Mouse (Mus musculus): Measurements from ENCODE around the gene C1qtnf3.

The C1qtnf3 gene

DNA sequence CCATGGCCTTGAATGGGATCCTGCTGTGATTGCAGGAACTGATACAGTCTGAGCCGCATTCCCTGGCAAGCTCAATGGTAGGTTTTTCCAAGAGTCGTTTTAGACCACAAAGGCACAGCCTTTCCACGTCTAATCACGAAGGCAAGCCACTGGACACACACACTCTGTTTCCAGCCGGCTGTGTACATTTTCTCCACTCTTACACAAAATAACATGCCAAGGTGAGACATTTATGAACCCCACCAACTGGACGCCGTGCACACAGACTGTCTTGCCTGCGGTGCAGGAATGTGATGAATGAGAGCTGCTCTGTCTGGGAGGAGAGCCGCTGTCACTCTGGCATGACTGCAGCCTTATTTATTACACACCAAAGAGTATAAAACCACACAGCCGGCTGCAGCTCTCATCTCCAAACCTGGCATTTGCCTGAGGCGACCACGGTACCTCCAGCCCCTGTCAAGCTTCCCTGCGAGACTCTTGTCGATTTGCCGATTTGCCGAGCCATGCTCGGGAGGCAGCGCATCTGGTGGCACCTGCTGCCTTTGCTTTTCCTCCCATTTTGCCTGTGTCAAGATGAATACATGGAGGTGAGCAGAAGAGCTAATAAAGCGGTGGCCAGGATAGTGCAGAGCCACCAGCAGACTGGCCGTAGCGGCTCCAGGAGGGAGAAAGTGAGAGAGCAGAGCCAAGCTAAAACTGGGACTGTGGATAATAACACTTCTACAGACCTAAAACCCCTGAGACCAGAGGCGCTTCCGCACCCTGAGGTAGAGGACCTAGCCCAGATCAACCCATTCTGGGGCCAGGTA, at the start of gene C1qtnf3:
TSS of gene C1qtnf3 (plus strand) at position 382 of the 809 bp plus-strand sequence.
- DNase-seq: peak; percentile 6

GRCm38 (mm10) chr15:10902360-10902759, 49.8 kb upstream of the C1qtnf3 start:
- no peak for DNase-seq

- DNase-seq: no peak
Observed at GRCm38 (mm10) chr15:10916611-10917311, 35.4 kb upstream of the C1qtnf3 start.

DNA sequence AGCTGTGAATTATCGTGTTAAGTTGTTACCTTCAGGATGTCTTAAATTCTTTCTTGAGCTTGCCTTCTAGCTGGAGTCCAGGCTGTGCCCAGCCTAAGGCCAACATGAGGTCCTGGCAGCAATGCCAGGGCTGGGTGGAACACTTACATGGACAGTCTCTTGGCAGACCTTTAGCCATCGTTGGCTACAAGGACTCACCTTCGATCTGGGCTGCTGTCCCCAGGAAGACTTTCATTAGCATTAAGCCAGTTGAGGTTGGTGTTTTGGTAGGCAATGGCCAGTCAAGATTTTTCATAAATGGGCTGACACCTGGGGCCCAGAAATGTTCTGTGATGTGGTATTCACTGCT, 34.8 kb upstream of the C1qtnf3 start:
- no peak for DNase-seq

DNA sequence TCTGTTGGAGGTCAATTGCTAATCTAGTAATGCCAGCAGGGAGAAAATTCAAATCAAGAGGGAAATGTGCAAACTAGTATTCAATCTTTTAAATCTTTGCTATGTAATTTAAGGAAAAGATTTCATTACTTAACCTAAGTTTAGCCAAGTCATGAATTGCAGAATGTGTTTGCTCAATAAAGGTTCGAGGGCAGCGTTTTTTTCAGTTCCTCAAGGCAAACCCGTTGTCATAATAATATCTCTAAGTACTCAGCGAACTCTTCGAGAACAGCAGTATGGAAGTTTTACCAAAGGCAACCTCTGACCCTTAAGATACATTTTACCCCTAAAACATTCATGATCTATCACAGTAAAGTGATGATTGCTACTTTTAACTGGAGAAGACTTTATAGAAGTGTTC, 31.9 kb upstream of the C1qtnf3 start:
- no peak for DNase-seq

GRCm38 (mm10) chr15:10921064-10921463, 31.1 kb upstream of the C1qtnf3 start:
- no peak for DNase-seq

DNA sequence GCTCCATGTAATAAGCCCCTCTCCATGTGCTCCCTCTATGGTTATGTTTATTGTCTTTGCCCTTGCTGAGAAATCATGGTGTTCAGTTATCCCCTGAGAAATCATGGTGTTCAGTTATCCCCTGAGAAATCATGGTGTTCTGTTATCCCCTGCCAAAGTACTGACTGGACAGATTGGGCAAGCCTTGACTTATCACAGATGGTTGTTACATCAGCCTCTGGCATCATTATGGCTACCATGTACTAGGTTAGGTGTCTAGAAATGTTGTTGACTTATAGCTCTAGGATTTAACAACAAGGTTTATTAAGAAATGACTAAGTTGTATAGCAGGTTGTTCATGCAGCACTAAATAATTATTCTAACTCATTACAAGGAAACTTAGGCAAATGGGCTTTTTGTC, 30.1 kb upstream of the C1qtnf3 start:
- no peak for DNase-seq

GRCm38 (mm10) chr15:10922570-10922969, 29.6 kb upstream of the C1qtnf3 start:
- no peak for DNase-seq

DNA sequence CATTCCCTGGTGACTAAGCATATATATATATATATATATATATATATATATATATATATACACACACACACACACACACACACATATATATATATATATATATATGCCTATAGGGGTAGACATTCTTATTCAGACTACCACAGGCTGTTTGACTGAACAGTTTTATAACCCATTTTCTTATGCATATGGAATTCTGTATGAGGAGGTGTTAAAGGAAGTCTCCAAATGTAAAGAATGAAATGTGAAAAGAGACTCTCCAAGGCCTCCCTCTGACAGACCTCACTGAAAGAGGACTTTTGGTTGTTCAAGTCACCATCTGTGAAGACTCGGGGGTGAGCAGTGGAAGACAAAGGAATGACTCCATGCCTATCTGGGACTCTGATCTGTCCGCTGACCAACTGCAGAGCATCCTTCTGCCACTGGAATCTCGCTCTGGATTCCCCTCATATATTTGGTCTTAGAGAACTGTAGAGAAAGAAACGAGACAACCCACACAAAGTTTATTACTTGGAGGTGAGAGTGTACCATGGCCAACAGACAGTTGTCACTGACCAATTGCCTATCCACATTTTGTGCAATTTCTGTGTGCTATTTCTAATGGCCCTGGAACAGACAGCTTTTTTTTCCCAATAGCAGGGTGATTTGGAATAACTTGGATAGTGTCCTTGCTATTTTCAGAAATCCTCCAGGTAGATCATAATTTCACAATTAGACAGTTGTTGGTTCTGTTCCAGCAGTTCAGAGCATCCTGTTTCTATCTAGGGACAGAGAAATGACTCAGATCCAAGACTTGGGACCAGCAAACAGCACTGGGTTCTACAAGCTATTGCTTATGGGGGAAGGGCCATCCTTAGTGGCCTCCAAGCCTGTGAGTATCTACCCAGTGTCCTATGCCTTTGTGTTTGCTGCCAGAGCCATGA, 28.8 kb upstream of the C1qtnf3 start:
- DNase-seq: peak; percentile 44

GRCm38 (mm10) chr15:10927325-10927724, 24.8 kb upstream of the C1qtnf3 start:
- DNase-seq: no peak

DNA sequence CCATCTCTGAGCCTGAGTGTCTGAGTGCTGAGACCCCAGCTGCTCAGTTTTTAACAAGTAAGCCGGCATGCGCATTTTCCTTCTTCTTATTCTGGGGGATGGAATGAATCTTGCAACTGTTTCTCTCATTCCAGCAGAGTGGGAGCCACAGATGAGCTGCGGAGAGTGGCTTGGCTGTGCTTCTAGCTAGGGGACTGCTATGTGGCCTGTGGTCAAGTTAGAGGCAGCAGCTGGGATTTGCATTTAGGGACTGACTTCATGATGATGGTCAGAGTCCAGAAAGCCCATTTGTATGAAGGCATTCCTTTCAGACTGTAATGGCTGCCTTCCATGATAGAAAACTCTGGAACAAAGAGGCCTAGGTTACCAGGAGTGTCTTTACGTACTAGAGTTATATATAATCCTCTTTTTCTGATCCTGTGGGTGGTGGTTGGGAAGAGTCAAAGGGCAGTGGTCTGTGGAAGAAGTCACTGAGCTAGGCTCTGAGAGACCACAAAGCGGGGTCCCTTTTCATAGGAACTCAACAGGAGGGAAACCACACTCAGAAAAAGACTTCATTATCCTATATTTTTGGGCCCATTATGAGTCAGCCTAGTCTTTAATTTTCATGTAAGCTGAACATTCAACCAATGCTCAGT, 23.4 kb upstream of the C1qtnf3 start:
- DNase-seq: no peak

- no peak for DNase-seq
Observed at GRCm38 (mm10) chr15:10933930-10934329, 18.2 kb upstream of the C1qtnf3 start.

DNA sequence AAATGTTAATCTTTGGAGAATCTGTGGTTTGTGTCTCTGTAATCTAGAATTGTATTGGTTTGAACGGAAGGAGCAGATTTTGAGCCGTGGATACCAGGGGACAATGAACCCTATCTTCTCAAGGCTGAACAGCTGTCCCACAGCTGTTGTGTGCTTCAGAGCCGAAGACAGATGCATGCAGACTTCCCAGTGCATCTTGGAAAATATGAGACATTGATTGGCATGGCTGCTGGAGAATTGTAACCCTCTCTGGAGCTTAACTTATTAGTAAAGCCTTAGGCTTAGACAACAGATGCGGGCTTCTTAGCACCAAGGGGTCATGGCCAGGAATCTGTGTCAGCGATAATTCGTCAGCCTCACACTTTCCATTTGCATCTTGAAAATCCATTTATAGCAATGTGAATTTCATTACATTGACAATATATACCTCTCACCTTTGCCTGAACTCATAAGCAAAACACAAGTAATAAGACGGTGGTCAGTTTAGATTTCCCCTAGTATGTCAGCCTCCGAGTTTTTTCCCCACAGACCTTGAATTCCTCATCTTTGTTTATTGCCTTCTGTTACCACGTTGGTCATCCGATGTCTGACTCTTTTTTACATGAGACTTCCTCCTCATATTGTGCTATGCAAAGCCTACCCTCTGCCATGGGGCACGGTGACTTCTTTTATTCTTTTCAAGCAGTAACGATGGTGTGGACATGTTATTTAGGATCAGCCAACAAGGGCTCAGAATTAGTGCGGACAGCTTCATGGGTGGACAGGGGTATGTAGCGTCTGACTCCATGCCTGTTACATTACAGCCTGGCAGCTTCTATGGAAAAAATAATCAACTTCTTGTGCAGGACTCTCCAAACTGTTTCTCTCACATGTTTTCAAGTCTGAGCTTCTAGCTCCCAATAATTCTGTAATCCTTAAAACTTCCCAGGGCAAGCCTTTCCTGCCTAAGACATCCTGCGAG, 11.7 kb upstream of the C1qtnf3 start:
- DNase-seq: no peak

DNA sequence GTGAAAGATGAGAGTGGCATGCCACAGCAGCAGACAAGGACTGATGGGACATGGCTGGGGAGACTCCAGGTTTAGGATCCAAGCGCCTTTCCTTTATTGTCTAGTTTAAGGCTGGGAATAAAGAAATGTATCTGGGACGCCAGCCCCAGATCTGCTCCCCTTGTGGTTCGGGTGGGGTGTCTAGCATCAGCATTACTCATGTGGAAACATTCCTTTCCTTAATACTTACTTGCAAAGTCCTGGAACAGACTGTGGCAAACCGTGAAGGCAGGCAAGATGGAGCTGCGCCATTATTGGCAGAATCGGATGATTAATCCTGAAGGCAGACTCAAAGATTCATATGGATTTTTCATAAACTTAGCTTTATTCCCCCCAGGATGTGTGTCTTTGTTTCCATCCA, 10.2 kb upstream of the C1qtnf3 start:
- DNase-seq: no peak

DNA sequence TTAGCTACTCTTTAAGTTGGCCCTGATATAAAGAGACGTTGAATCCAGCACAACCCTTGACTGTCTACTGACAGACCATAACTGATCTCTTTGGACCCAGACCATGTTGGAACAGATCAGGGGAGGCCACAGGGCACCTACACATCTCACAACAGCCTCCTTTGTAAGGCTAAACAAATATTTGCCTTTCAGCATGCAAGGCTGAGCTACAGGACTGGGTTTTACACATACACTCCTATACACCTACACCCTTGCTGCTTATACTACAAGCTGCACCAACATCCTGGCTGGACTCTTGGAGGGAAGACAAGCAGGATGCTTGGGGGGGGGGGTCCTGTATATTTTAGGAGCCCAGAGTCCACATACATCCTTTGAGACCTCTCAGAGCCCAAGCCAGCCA, 4.3 kb upstream of the C1qtnf3 start:
- no peak for DNase-seq

DNA sequence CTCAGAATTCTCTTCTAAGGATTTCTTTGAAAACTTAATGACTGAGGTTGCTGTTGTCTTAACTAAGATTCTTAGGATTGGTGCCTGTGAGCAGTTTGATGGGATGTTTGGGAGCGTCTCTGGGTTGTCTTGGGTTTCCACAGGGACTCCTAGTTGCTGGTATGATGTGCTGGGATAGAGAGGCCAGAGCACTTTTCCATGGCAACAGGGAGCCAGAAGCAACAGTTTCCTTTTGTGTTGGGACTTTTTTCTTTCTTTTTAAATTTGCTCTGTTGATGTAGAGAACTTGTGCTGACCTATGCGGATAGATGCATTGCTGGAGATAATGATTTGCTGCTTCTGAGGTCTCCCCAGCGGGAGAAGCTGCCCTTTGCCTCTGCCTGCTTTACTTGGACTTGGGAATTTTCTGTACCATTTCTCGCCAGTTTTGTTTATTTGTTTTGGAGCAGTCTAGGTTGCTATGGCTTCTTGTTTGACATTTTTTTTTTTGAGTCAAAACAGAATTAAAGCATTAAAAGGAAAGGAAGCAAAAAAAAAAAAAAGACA, 701 bp downstream of the C1qtnf3 start:
- no peak for DNase-seq

DNA sequence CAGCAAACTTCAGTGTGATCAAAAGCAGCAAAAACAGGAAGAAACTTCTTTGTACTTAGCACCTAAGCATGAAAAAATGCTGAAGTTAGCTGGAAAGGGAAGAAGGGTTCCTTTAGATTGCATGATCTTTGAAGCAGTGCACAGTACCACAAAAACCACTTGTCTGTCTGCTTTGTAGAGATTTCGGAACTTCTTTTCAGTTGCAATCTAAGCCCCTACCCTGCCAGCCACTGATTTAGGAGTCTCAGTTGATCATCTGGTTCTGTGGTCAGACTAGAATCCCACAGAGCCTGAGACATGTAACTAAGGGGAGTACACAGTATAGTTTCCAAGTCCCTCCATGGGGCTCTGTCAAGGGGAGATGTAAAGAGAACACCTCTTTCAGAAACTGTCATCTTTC, 1.3 kb downstream of the C1qtnf3 start:
- no peak for DNase-seq

DNA sequence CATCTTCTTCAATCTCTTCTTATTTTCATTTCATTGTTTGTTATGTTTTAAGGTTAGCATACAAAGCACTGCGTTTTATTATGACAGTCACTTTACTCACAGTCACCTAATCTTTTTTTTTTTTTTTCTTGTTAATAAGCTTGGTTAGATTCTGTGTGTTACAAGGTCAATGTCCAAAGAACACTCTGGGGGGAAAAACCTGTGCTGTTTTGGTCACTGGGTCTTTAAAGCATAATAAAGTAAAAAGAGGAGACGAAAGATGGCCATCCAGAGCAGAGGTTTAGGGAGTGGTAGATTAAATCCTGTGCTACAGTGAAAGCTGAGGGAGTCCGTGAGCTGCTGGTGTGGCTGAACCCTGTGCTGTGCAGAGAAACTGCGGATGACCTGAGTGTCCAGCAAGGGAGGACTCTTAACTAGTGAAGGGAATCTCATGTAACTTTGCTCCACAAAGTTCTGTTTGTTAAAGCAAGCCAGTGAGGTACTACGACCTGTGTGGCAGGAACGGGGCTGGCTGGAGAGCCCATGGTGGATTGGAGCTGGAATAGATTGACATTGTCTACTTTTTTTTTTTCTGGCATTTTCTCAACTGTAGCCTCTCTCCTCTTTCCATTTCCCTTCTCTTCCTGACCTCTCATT, 2.4 kb downstream of the C1qtnf3 start:
- no peak for DNase-seq

DNA sequence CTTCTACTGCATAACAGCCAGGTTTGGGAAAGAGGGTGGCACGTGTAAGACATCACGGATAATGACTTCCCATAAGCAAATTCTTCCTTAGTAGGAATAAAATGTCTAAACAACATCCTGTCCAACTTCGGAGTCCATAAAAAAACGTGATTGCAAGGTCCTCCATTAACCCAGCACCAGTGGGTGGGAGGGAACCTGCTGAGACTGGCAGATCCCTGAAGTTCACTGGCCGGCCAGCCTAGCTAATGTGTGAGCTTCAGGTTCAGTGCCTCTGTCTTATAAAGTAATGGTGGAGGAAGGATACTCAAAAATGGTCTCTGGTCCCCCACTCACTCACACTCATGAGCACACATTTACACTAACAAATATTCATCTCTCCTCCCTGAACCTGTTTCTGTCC, 3.0 kb downstream of the C1qtnf3 start:
- DNase-seq: no peak

DNA sequence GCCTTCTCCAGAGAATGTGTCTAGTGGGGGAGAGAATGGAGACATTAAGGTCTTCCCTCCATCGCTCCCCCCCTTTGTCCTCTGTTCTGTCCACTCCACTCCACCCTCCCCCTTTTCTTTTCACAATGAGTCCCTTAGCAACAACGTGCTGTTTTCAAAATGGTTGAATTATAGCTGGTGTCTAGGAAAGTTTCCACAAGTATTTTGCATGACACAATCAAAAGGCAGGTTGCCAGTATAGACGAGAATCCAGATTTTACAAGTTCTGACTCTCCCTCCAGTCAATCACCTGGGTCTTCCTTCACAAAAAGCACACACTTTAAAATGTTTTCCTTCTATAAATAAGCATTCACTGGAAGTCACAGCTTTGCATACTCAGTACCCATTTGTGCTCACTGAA, 4.6 kb downstream of the C1qtnf3 start:
- no peak for DNase-seq
